Mouse (Mus musculus) layer of hippocampus, adult 2 months (tissue): ENCODE results near the gene Ifrd2. TPM values are rescaled to one million over a fixed set of nuclear protein-coding genes. Genes with fewer than 3 reads are reported as not detected.

Experiments
- DNase-seq, 2 experiments: peaks; one replicate each; pipeline ENCODE4 v3.0.0; 2022; ENCODE audit warnings: low spot score in 2 of 2
- H3K27ac ChIP-seq: fragments of 200-600 bp; 2 replicates; pipeline ENCODE4 v1.8.1; 2022
- H3K4me3 ChIP-seq: fragments of 200-600 bp; 2 replicates; pipeline ENCODE4 v1.8.1; 2022; ENCODE audit warnings: mild to moderate bottlenecking
- CTCF ChIP-seq: fragments of 200-600 bp; conservative IDR thresholded peaks from 2 replicates; pipeline ENCODE4 v1.8.1; 2022; ENCODE audit warnings: antibody characterized with exemption, mild to moderate bottlenecking, moderate library complexity
- total RNA-seq, 2 experiments: library from RNA; stranded (reverse); gene quantifications; 2 replicates each; pipeline ENCODE4 v1.2.3; 2021

Ifrd2 gene
- total RNA-seq, 2 experiments from 2014 or later: 13.7 to 15.2 TPM

DNA sequence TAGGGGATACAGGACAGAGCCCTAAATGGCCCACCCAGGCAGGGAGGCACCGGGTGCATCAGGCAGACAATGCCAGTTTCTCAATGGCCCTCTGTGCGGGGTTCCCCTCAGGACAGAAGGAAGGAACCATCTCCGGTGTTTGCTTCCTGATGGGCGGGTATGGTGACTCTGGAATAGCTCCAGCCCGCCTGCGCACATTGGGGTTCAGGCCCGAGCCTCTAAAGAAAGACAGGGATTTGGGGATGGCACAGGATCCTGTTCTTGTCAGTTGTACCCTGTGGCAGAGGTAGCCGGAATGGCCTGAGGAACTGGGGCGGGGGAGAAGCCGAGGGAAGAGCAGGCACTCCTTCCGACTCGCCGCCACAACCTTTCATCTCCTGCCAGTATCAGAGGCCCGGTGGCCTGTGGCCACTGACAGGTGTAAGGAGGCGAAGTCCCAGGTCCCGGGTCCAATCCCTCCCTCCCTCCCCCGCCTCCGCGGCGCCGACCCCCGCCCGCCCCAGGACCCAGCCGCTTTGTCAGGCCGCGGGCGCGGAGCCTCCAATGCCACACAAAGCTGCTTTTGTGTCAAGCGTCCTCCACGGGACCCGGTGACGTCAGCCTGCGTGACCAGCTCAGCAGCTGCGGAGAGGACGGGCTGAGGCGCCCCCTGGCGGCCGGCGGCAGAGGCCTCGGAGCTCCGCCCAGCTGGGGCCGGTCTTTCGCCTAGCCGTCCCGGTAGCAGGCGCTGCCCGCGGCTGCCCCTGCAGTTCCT, 24.9 kb downstream of the Ifrd2 start:
- H3K4me3 ChIP-seq: peak overlapping the region; percentile 64
- peak overlapping the region; percentile 98 for H3K27ac ChIP-seq
- peak; percentile 83 for TF ChIP-seq CTCF
- peak; percentile 97 to 100 for DNase-seq

DNA sequence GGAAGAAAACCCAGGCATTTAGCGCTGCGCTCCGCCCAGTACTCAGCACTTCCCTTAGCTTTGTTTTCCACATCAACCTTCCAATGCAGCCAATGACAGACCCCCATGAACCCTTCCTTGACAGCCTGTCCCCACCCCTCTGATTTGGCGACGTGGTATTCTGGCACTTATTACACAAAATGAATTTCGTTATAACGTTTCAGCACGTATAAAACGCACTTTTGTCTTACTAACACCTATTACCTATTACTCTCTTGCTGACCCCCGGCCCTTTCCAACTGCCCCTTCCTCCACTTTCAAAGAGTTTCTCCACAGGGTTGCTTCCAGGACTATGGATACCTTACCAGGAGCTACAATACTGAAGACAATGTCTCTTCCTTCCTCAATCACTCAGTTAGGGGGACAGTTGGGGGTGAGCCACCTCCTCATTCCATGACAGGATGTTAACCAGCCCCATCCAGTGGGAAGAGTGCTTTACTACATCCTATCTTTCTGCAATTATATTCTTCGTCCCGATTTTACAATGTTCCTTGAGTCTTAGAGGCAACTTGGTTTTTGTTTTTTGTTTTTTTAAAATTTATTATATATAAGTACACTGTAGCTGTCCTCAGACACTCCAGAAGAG, 25.6 kb downstream of the Ifrd2 start:
- Histone ChIP-seq H3K27ac (peak overlapping the region; percentile 98), H3K4me3 (peak overlapping the region; percentile 64)
- no peak for DNase-seq
- TF ChIP-seq CTCF: peak; percentile 25

GRCm38 (mm10) chr9:107615035-107615434, 27.6 kb downstream of the Ifrd2 start:
- TF ChIP-seq CTCF: no peak
- no peak overlapping the region; the same call in 1 of the 2 replicates for H3K27ac ChIP-seq

GRCm38 (mm10) chr9:107617461-107617860, 30.0 kb downstream of the Ifrd2 start:
- H3K27ac ChIP-seq: peak overlapping the region; percentile 67; the same call in 1 of the 2 replicates
- TF ChIP-seq CTCF: peak; percentile 56
- no peak overlapping the region for H3K4me3 ChIP-seq
- DNase-seq: no peak

More at GRCm38 (mm10) chr9:107615035-107615434, 27.6 kb downstream of the Ifrd2 start:
- no peak overlapping the region for H3K4me3 ChIP-seq
- DNase-seq: no peak

DNA sequence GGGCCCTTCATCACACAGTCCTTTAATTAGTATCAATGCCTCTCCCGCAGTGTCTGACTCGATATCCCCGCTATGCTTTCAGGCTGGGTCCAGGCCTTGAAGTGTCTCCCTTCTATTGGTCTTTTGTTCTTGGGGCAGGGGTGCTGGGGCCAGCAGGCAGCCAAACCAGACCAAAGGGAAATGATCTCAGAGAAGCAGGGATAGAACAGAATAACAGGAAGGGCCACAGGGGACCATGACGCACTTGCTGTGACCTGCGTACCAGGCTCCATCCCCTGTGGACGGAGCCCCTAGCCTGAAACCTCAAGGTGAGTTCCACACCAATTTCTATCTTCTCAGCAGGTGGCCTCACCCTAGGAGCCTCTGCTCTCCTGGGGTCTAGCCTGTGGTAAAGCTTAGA, 30.7 kb downstream of the Ifrd2 start:
- Histone ChIP-seq H3K27ac (peak overlapping the region; percentile 67; the same call in 1 of the 2 replicates), H3K4me3 (no peak overlapping the region)
- DNase-seq: no peak
- no peak for TF ChIP-seq CTCF

GRCm38 (mm10) chr9:107618778-107619545, 31.5 kb downstream of the Ifrd2 start:
- TF ChIP-seq CTCF: no peak
- H3K27ac ChIP-seq: peak overlapping the region; percentile 67; the same call in 1 of the 2 replicates

GRCm38 (mm10) chr9:107619546-107619879, 32.1 kb downstream of the Ifrd2 start:
- no peak overlapping the region for H3K4me3 ChIP-seq
- no peak for TF ChIP-seq CTCF
- H3K27ac ChIP-seq: peak overlapping the region; percentile 67; the same call in 1 of the 2 replicates
- no peak for DNase-seq

More at GRCm38 (mm10) chr9:107618778-107619545, 31.5 kb downstream of the Ifrd2 start:
- DNase-seq: no peak
- no peak overlapping the region for H3K4me3 ChIP-seq

DNA sequence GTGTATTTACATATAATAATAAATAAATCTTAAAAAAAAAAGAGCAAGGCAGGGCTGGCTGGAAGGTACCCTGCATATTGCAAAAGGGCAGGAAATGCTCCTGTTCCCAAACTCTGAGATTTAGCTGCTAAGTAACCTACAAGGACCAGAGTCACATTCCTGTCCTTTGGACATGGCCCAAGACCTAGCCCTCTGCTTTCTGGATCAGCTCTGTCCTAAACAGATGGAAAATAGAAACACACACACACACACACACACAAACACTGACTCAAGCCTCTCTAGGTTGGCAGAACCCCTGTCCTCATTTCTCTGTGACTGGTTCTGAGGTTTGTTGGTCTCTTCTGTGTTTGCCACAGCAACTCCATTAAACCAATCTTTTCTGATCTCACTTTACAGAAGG, 33.5 kb downstream of the Ifrd2 start:
- DNase-seq: no peak
- no peak for TF ChIP-seq CTCF
- no peak overlapping the region; the same call in 1 of the 2 replicates for H3K27ac ChIP-seq
- H3K4me3 ChIP-seq: no peak overlapping the region

DNA sequence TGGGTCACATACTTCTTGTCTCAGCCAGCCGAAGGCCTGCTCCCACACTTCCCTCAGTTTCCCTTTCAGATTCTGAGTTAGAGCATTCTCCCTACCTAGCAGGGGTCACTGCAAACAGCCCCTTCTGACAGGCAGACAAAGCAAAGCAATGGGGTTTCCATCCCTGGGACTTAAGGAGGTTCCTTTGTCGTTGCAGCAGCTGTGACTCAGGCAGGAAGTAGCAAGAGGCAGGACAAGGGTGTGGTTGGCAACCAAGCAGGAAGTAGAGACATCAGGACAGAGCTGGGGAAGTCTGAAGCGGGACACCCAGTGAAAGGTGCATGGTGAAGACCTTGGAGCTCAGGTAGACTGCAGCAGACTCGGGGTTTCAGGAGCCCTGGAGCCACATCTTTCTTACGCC, 37.1 kb downstream of the Ifrd2 start:
- Histone ChIP-seq H3K27ac (peak overlapping the region; percentile 72), H3K4me3 (no peak overlapping the region)
- no peak for TF ChIP-seq CTCF
- no peak for DNase-seq

DNA sequence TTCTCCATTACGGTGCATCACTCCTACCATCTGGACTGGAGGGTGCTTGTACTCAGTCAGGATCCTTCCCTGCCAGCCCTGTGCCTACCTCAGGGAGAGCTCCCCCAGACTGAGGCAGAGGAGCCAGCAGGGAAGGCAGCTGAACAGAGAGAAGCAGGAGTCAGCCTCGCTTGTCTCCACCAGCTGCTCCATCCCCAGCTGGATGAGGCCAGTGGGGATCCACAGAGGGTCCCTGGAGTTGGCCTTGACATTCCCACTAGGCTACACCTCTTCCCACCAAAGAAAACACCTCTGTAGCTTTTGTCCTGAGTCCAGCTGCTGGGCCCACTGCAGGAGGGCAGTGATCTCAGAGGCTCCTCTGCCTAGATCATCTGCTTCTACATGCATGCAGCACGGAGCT, 37.5 kb downstream of the Ifrd2 start:
- DNase-seq: no peak
- peak overlapping the region; percentile 72 for H3K27ac ChIP-seq
- TF ChIP-seq CTCF: no peak
- H3K4me3 ChIP-seq: no peak overlapping the region

- TF ChIP-seq CTCF: peak; percentile 58
- no peak for DNase-seq
- H3K27ac ChIP-seq: peak overlapping the region; percentile 72
- H3K4me3 ChIP-seq: no peak overlapping the region
Measured at GRCm38 (mm10) chr9:107625351-107626128, 38.1 kb downstream of the Ifrd2 start.

DNA sequence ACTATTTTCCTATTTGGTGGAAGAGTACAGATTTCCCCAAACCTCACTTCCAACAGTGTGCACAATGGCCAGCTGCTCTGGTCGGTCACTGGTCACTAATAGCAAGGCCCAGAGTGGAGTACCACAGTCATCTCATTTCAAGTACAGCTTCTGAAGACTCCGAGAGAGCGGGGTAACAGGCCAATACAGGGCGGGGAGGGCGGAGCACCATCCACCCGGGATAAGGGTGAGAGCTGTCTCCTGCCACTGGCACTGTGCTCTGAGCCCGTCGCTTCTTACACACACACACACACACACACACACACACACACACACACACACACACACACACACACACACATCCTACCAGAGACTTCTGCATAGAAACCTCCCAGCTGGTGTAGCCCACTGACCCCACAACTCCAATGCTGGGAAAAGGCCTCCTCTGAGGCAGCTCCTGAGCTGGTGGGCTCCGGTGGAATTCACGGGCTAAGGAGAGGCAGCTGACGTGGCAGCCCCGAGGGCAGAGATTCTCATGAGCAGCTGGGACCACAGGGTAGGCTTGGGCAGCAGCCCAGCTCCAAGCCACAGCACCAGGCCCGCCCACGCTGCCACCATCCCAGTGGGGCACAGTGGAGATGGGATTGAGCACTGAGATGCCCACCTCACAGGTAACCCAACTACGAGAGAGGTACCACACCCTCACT, 38.9 kb downstream of the Ifrd2 start:
- no peak for TF ChIP-seq CTCF
- H3K4me3 ChIP-seq: peak overlapping the region; percentile 17; the same call in 1 of the 2 replicates
- H3K27ac ChIP-seq: peak overlapping the region; percentile 83
- DNase-seq: no peak
